Mouse (Mus musculus): Measurements from ENCODE around the gene Slco1a4. TPM values are rescaled to one million over a fixed set of nuclear protein-coding genes. Genes with fewer than 3 reads are reported as not detected.

The Slco1a4 gene
- total and polyA plus RNA-seq, 2 experiments from 2014 or later, result 2.6 to 3.1 TPM

DNA sequence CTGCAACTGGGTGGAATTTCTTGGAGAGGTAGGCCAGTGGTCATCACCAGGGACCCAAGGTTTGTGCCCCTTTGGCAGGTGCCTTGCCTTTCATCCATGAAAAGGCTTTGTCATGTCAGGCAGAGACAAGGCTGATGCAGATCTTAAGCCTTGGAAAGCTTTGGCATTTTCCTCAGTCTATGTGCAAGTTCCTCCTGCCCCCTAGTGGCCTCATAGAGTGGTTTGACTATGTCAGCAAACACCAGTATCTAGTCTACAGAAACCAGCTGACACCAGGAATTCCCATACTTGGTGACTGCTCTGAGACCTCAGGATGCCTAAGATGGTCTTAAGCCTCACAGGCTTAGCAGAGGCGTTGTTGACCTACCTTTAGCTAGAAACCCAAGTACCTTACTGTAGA is 58.2 kb downstream of the Slco1a4 start:
- peak; percentile 65 for TF ChIP-seq CTCF (IDR thresholded peaks at IDR 0.05)
- Histone ChIP-seq H3K4me2 (ENCODE audit: low read depth, low read length, poor library complexity, severe bottlenecking) (no peak overlapping the region), H3K9me3 (ENCODE audit: low read length) (no peaks in the 10 kb centered on the region), H3K27ac (ENCODE audit: low read depth, low read length) (no peak overlapping the region), H3K4me1 (ENCODE audit: insufficient read depth, low read length) (no peaks in the 10 kb centered on the region), H3K9ac (replicated peaks; ENCODE audit: low read length, poor library complexity, severe bottlenecking) (no peak overlapping the region), H3K4me3 (ENCODE audit: low read depth, low read length) (no peak overlapping the region), H3K27me3 (ENCODE audit: insufficient read depth, low read length) (no peaks in the 10 kb centered on the region), H3K36me3 (ENCODE audit: insufficient read depth, low read length) (no peaks in the 10 kb centered on the region)
- ATAC-seq (ENCODE audit: low FRiP score) (no peak), DNase-seq (ENCODE audit: low spot score) (peak; percentile 67)
- WGBS, result 27% methylated on average over 1 of the region's 1 CpGs

GRCm38 (mm10) chr6:141774476-141774875 is 81.5 kb downstream of the Slco1a4 start:
- WGBS, result 63% methylated on average over 2 of the region's 2 CpGs
- DNase-seq (ENCODE audit: low spot score) (peak; percentile 5), ATAC-seq (ENCODE audit: low FRiP score) (no peak)
- no peaks in the 10 kb centered on the region for H3K9me3 ChIP-seq (ENCODE audit: low read length)
- H3K36me3 ChIP-seq (ENCODE audit: insufficient read depth, low read length), result no peaks in the 10 kb centered on the region
- H3K4me1 ChIP-seq (ENCODE audit: insufficient read depth, low read length), result no peaks in the 10 kb centered on the region
- H3K4me3 ChIP-seq (ENCODE audit: low read depth, low read length), result no peak overlapping the region
- no peaks in the 10 kb centered on the region for H3K27me3 ChIP-seq (ENCODE audit: insufficient read depth, low read length)
- H3K9ac ChIP-seq (replicated peaks; ENCODE audit: low read length, poor library complexity, severe bottlenecking), result no peak overlapping the region
- H3K4me2 ChIP-seq (ENCODE audit: low read depth, low read length, poor library complexity, severe bottlenecking), result no peak overlapping the region
- H3K27ac ChIP-seq (ENCODE audit: low read depth, low read length), result no peak overlapping the region
- TF ChIP-seq CTCF (IDR thresholded peaks at IDR 0.05), result no peak

DNA sequence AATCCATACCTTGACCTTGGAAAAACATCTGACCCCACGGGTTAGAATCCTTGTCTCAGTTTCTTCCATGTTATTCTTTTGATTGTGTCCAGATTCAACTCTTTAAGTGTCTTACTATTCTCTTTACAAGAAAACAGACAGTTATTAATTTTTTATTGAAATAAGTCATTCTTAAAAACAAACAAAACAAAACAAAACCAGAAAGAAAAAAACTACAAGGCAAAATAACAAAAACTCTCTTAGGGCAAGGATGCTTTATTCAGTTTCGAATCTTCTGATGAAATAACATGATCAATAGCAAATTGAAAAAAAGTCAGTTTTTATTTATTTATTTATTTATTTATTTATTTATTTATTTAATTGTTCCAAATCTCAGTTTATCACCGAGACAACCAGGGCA is 82.3 kb downstream of the Slco1a4 start, which contains the start of gene Gm5724:
Gene Gm5724 (minus strand): TSS at position 101 of the 400 bp plus-strand sequence.
- Histone ChIP-seq H3K4me3 (ENCODE audit: low read depth, low read length) (no peak within 1 kb of the TSS), H3K27me3 (ENCODE audit: insufficient read depth, low read length) (no peaks in the 10 kb centered on the region), H3K36me3 (ENCODE audit: insufficient read depth, low read length) (no peaks in the 10 kb centered on the region), H3K4me2 (ENCODE audit: low read depth, low read length, poor library complexity, severe bottlenecking) (no peak within 1 kb of the TSS), H3K9me3 (ENCODE audit: low read length) (no peaks in the 10 kb centered on the region), H3K4me1 (ENCODE audit: insufficient read depth, low read length) (no peaks in the 10 kb centered on the region), H3K27ac (ENCODE audit: low read depth, low read length) (no peak within 1 kb of the TSS), H3K9ac (replicated peaks; ENCODE audit: low read length, poor library complexity, severe bottlenecking) (no peak within 1 kb of the TSS)
- TF ChIP-seq CTCF (IDR thresholded peaks at IDR 0.05), result no peak
- WGBS, result 83% methylated on average over 3 of the region's 3 CpGs
- no peak for DNase-seq (ENCODE audit: low spot score)
- no peak for ATAC-seq (ENCODE audit: low FRiP score)

Other genes with a start within 250 kb of the Slco1a4 start
- not detected in 2 replicates for gene Slco1b2, start 226.7 kb downstream of the Slco1a4 start, total RNA-seq (2014; rRNA removed)
- gene Slco1b2, start 226.7 kb downstream of the Slco1a4 start, polyA plus RNA-seq (2015; fragmentation: Nextera tagmentation; extraction: Ambion mirVana), result not detected in 2 replicates
- gene Gm5724, start 82.4 kb downstream of the Slco1a4 start, total RNA-seq (2014; rRNA removed), result not detected in 2 replicates
- not detected in 2 replicates for gene Gm5724, start 82.4 kb downstream of the Slco1a4 start, polyA plus RNA-seq (2015; fragmentation: Nextera tagmentation; extraction: Ambion mirVana)
- gene Slco1a1, start 90.8 kb upstream of the Slco1a4 start, total RNA-seq (2014; rRNA removed), result not detected in 2 replicates
- gene Slco1a1, start 90.8 kb upstream of the Slco1a4 start, polyA plus RNA-seq (2015; fragmentation: Nextera tagmentation; extraction: Ambion mirVana), result not detected in 2 replicates
- 0.24 TPM in 1 of 2 replicates, not detected in the other for gene Gm6614, start 155.2 kb upstream of the Slco1a4 start, total RNA-seq (2014; rRNA removed)
- gene Gm6614, start 155.2 kb upstream of the Slco1a4 start, polyA plus RNA-seq (2015; fragmentation: Nextera tagmentation; extraction: Ambion mirVana), result not detected in 2 replicates